Mouse (Mus musculus) adrenal gland, adult (tissue): ENCODE measurements around the gene Amotl2.

Experiments
- DNase-seq, 2 experiments: peaks; one replicate each; pipeline ENCODE4 v3.0.0; 2022 to 2023; ENCODE audit warnings: low spot score in 1 of 2; ENCODE audit not compliant: inconsistent age in 2 of 2

Amotl2 gene

GRCm38 (mm10) chr9:102716481-102717163, at the start of gene Amotl2:
Amotl2 (plus strand) TSS chr9:102716672.
- DNase-seq = peak in 1 of 2 experiments; percentile 22

GRCm38 (mm10) chr9:102668115-102668514, 48.4 kb upstream of the Amotl2 start:
- DNase-seq = no peak

GRCm38 (mm10) chr9:102668906-102669305, 47.6 kb upstream of the Amotl2 start:
- no peak for DNase-seq

- DNase-seq = peak; percentile 79 to 86
Observed at GRCm38 (mm10) chr9:102673381-102673780, 43.1 kb upstream of the Amotl2 start.

- no peak for DNase-seq
Observed at GRCm38 (mm10) chr9:102675922-102676321, 40.5 kb upstream of the Amotl2 start.

- no peak for DNase-seq
Observed at GRCm38 (mm10) chr9:102681470-102681869, 35.0 kb upstream of the Amotl2 start.

GRCm38 (mm10) chr9:102687943-102688342, 28.5 kb upstream of the Amotl2 start:
- peak in 1 of 2 experiments; percentile 35 for DNase-seq

GRCm38 (mm10) chr9:102689406-102689939, 27.0 kb upstream of the Amotl2 start:
- DNase-seq = no peak

GRCm38 (mm10) chr9:102689940-102690642, 26.4 kb upstream of the Amotl2 start:
- DNase-seq = peak; percentile 28 to 66

- no peak for DNase-seq
Observed at GRCm38 (mm10) chr9:102690891-102691290, 25.6 kb upstream of the Amotl2 start.

GRCm38 (mm10) chr9:102692564-102693475, 23.7 kb upstream of the Amotl2 start:
- no peak for DNase-seq

- DNase-seq = no peak
Observed at GRCm38 (mm10) chr9:102701042-102701441, 15.4 kb upstream of the Amotl2 start.

- DNase-seq = peak; percentile 18 to 51
Observed at GRCm38 (mm10) chr9:102709504-102710135, 6.9 kb upstream of the Amotl2 start.

GRCm38 (mm10) chr9:102710520-102710919, 6.0 kb upstream of the Amotl2 start:
- no peak for DNase-seq

GRCm38 (mm10) chr9:102713797-102714196, 2.7 kb upstream of the Amotl2 start:
- DNase-seq = peak; percentile 69 to 87

- DNase-seq = peak; percentile 65 to 85
Observed at GRCm38 (mm10) chr9:102714893-102715505, 1.5 kb upstream of the Amotl2 start.

- no peak for DNase-seq
Observed at GRCm38 (mm10) chr9:102715506-102715900, 969 bp upstream of the Amotl2 start.

GRCm38 (mm10) chr9:102717164-102717885, 853 bp downstream of the Amotl2 start:
- DNase-seq = peak; percentile 96 to 98

GRCm38 (mm10) chr9:102717886-102718643, 1.6 kb downstream of the Amotl2 start:
- DNase-seq = peak; percentile 89 to 95
